Mouse (Mus musculus) liver, adult 2 months (tissue): ENCODE data around the gene Htr1d.

Source experiments
- CTCF ChIP-seq: fragments of 200-500 bp; IDR thresholded peaks from 2 replicates; pipeline ENCODE4 v1.5.1; 2011; ENCODE audit warnings: low read depth, low read length, control low read depth
- POLR2A ChIP-seq: fragments of 200-500 bp; IDR thresholded peaks from 2 replicates; pipeline ENCODE4 v1.6.1; 2011; ENCODE audit warnings: low read length, control low read depth; ENCODE audit not compliant: insufficient read depth; ENCODE audit errors: extremely low read depth

- TF ChIP-seq POLR2A (no peak), CTCF (peak; percentile 66)
Observed at GRCm38 (mm10) chr4:136425000-136425288, 1.6 kb downstream of the Htr1d start.
